Mouse (Mus musculus): ENCODE data around the gene Tmem211. TPM values are rescaled to one million over a fixed set of nuclear protein-coding genes. Genes with fewer than 3 reads are reported as not detected.

Tmem211 gene
- polyA plus RNA-seq, 1 experiment from 2014 or later = not detected

- Histone ChIP-seq H3K4me2 (ENCODE audit: low read depth, severe bottlenecking) (no peak overlapping the region), H3K36me3 (ENCODE audit: control insufficient read depth, insufficient read depth, low read length) (no peaks in the 10 kb centered on the region), H3K4me3 (ENCODE audit: low read depth, low read length) (no peak overlapping the region), H3K27me3 (ENCODE audit: control insufficient read depth, insufficient read depth, low read length) (no peaks in the 10 kb centered on the region), H3K27ac (replicated peaks; ENCODE audit: low read depth, low read length) (peak overlapping the region; percentile 21; the same call in 1 of the 2 replicates), H3K4me1 (ENCODE audit: control insufficient read depth, insufficient read depth, low read length) (no peaks in the 10 kb centered on the region), H3K9ac (ENCODE audit: low read length) (no peak overlapping the region), H3K9me3 (ENCODE audit: control insufficient read depth, low read length) (no peaks in the 10 kb centered on the region)
- DNase-seq (ENCODE audit: low spot score) (no peak), ATAC-seq (ENCODE audit: insufficient number of reproducible peaks, low FRiP score, low TSS enrichment, low read depth) (no peak)
- WGBS = 52% methylated on average over 11 of the region's 11 CpGs
These were observed 17.9 kb upstream of the Tmem211 start for GRCm38 (mm10) chr5:113208622-113209400.

GRCm38 (mm10) chr5:113209401-113209750 is 17.3 kb upstream of the Tmem211 start:
- Histone ChIP-seq H3K4me2 (ENCODE audit: low read depth, severe bottlenecking) (no peak overlapping the region), H3K9ac (ENCODE audit: low read length) (no peak overlapping the region), H3K4me3 (ENCODE audit: low read depth, low read length) (no peak overlapping the region), H3K4me1 (ENCODE audit: control insufficient read depth, insufficient read depth, low read length) (no peaks in the 10 kb centered on the region), H3K27me3 (ENCODE audit: control insufficient read depth, insufficient read depth, low read length) (no peaks in the 10 kb centered on the region), H3K9me3 (ENCODE audit: control insufficient read depth, low read length) (no peaks in the 10 kb centered on the region), H3K36me3 (ENCODE audit: control insufficient read depth, insufficient read depth, low read length) (no peaks in the 10 kb centered on the region), H3K27ac (replicated peaks; ENCODE audit: low read depth, low read length) (peak overlapping the region; percentile 21; the same call in 1 of the 2 replicates)
- peak; percentile 40; the same call in 1 of the 2 replicates for ATAC-seq (ENCODE audit: insufficient number of reproducible peaks, low FRiP score, low TSS enrichment, low read depth)
- no peak for DNase-seq (ENCODE audit: low spot score)
- 52% methylated on average over 11 of the region's 11 CpGs for WGBS

GRCm38 (mm10) chr5:113209898-113210297 is 16.8 kb upstream of the Tmem211 start:
- no peaks in the 10 kb centered on the region for H3K4me1 ChIP-seq (ENCODE audit: control insufficient read depth, insufficient read depth, low read length)
- H3K4me3 ChIP-seq (ENCODE audit: low read depth, low read length) = no peak overlapping the region
- no peak overlapping the region for H3K9ac ChIP-seq (ENCODE audit: low read length)
- H3K27me3 ChIP-seq (ENCODE audit: control insufficient read depth, insufficient read depth, low read length) = no peaks in the 10 kb centered on the region
- H3K36me3 ChIP-seq (ENCODE audit: control insufficient read depth, insufficient read depth, low read length) = no peaks in the 10 kb centered on the region
- DNase-seq (ENCODE audit: low spot score) (no peak), ATAC-seq (ENCODE audit: insufficient number of reproducible peaks, low FRiP score, low TSS enrichment, low read depth) (no peak)
- H3K27ac ChIP-seq (replicated peaks; ENCODE audit: low read depth, low read length) = no peak overlapping the region
- no peak overlapping the region for H3K4me2 ChIP-seq (ENCODE audit: low read depth, severe bottlenecking)
- no peaks in the 10 kb centered on the region for H3K9me3 ChIP-seq (ENCODE audit: control insufficient read depth, low read length)
- 80% methylated on average over 13 of the region's 13 CpGs for WGBS

GRCm38 (mm10) chr5:113210314-113210713 is 16.4 kb upstream of the Tmem211 start:
- 77% methylated on average over 6 of the region's 6 CpGs for WGBS
- Histone ChIP-seq H3K4me3 (ENCODE audit: low read depth, low read length) (no peak overlapping the region), H3K36me3 (ENCODE audit: control insufficient read depth, insufficient read depth, low read length) (no peaks in the 10 kb centered on the region), H3K27ac (replicated peaks; ENCODE audit: low read depth, low read length) (no peak overlapping the region; the same call in 1 of the 2 replicates), H3K9ac (ENCODE audit: low read length) (no peak overlapping the region), H3K9me3 (ENCODE audit: control insufficient read depth, low read length) (no peaks in the 10 kb centered on the region), H3K4me2 (ENCODE audit: low read depth, severe bottlenecking) (no peak overlapping the region), H3K4me1 (ENCODE audit: control insufficient read depth, insufficient read depth, low read length) (no peaks in the 10 kb centered on the region), H3K27me3 (ENCODE audit: control insufficient read depth, insufficient read depth, low read length) (no peaks in the 10 kb centered on the region)
- DNase-seq (ENCODE audit: low spot score) (no peak), ATAC-seq (ENCODE audit: insufficient number of reproducible peaks, low FRiP score, low TSS enrichment, low read depth) (no peak)

- Histone ChIP-seq H3K9me3 (ENCODE audit: control insufficient read depth, low read length) (no peaks in the 10 kb centered on the region), H3K4me2 (ENCODE audit: low read depth, severe bottlenecking) (no peak overlapping the region), H3K4me1 (ENCODE audit: control insufficient read depth, insufficient read depth, low read length) (no peaks in the 10 kb centered on the region), H3K27me3 (ENCODE audit: control insufficient read depth, insufficient read depth, low read length) (no peaks in the 10 kb centered on the region), H3K9ac (ENCODE audit: low read length) (no peak overlapping the region), H3K27ac (replicated peaks; ENCODE audit: low read depth, low read length) (no peak overlapping the region), H3K4me3 (ENCODE audit: low read depth, low read length) (no peak overlapping the region), H3K36me3 (ENCODE audit: control insufficient read depth, insufficient read depth, low read length) (no peaks in the 10 kb centered on the region)
- WGBS = 83% methylated on average over 10 of the region's 10 CpGs
- ATAC-seq (ENCODE audit: insufficient number of reproducible peaks, low FRiP score, low TSS enrichment, low read depth) (no peak), DNase-seq (ENCODE audit: low spot score) (no peak)
These were observed 14.4 kb upstream of the Tmem211 start for GRCm38 (mm10) chr5:113212156-113212835.

GRCm38 (mm10) chr5:113214041-113214440 is 12.7 kb upstream of the Tmem211 start:
- no peaks in the 10 kb centered on the region for H3K4me1 ChIP-seq (ENCODE audit: control insufficient read depth, insufficient read depth, low read length)
- no peaks in the 10 kb centered on the region for H3K36me3 ChIP-seq (ENCODE audit: control insufficient read depth, insufficient read depth, low read length)
- no peak overlapping the region for H3K27ac ChIP-seq (replicated peaks; ENCODE audit: low read depth, low read length)
- no peaks in the 10 kb centered on the region for H3K27me3 ChIP-seq (ENCODE audit: control insufficient read depth, insufficient read depth, low read length)
- no peak overlapping the region for H3K9ac ChIP-seq (ENCODE audit: low read length)
- 94% methylated on average over 8 of the region's 8 CpGs for WGBS
- no peak overlapping the region for H3K4me2 ChIP-seq (ENCODE audit: low read depth, severe bottlenecking)
- no peak overlapping the region for H3K4me3 ChIP-seq (ENCODE audit: low read depth, low read length)
- H3K9me3 ChIP-seq (ENCODE audit: control insufficient read depth, low read length) = no peaks in the 10 kb centered on the region
- ATAC-seq (ENCODE audit: insufficient number of reproducible peaks, low FRiP score, low TSS enrichment, low read depth) = no peak
- no peak for DNase-seq (ENCODE audit: low spot score)

GRCm38 (mm10) chr5:113214455-113214854 is 12.3 kb upstream of the Tmem211 start:
- H3K4me1 ChIP-seq (ENCODE audit: control insufficient read depth, insufficient read depth, low read length) = no peaks in the 10 kb centered on the region

GRCm38 (mm10) chr5:113215610-113216011 is 11.1 kb upstream of the Tmem211 start:
- Histone ChIP-seq H3K27me3 (ENCODE audit: control insufficient read depth, insufficient read depth, low read length) (peaks cover 2% of the 10 kb centered on the region), H3K27ac (replicated peaks; ENCODE audit: low read depth, low read length) (no peak overlapping the region), H3K4me1 (ENCODE audit: control insufficient read depth, insufficient read depth, low read length) (0 out of 2 replicates have a peak, but pooled peaks cover under 1% of the 10 kb centered on the region), H3K4me3 (ENCODE audit: low read depth, low read length) (no peak overlapping the region), H3K36me3 (ENCODE audit: control insufficient read depth, insufficient read depth, low read length) (no peaks in the 10 kb centered on the region), H3K9ac (ENCODE audit: low read length) (no peak overlapping the region), H3K4me2 (ENCODE audit: low read depth, severe bottlenecking) (no peak overlapping the region), H3K9me3 (ENCODE audit: control insufficient read depth, low read length) (no peaks in the 10 kb centered on the region)
- ATAC-seq (ENCODE audit: insufficient number of reproducible peaks, low FRiP score, low TSS enrichment, low read depth) = no peak
- WGBS = 75% methylated on average over 9 of the region's 9 CpGs
- no peak for DNase-seq (ENCODE audit: low spot score)

More at GRCm38 (mm10) chr5:113214455-113214854, 12.3 kb upstream of the Tmem211 start:
- Histone ChIP-seq H3K4me3 (ENCODE audit: low read depth, low read length) (no peak overlapping the region), H3K27ac (replicated peaks; ENCODE audit: low read depth, low read length) (no peak overlapping the region), H3K9ac (ENCODE audit: low read length) (no peak overlapping the region), H3K27me3 (ENCODE audit: control insufficient read depth, insufficient read depth, low read length) (no peaks in the 10 kb centered on the region), H3K9me3 (ENCODE audit: control insufficient read depth, low read length) (no peaks in the 10 kb centered on the region), H3K4me2 (ENCODE audit: low read depth, severe bottlenecking) (no peak overlapping the region), H3K36me3 (ENCODE audit: control insufficient read depth, insufficient read depth, low read length) (no peaks in the 10 kb centered on the region)
- DNase-seq (ENCODE audit: low spot score) (no peak), ATAC-seq (ENCODE audit: insufficient number of reproducible peaks, low FRiP score, low TSS enrichment, low read depth) (no peak)
- WGBS = 80% methylated on average over 11 of the region's 11 CpGs

All from limb, embryonic 11.5 days (tissue).